Mouse (Mus musculus): ENCODE measurements around the gene Stx6.

DNA sequence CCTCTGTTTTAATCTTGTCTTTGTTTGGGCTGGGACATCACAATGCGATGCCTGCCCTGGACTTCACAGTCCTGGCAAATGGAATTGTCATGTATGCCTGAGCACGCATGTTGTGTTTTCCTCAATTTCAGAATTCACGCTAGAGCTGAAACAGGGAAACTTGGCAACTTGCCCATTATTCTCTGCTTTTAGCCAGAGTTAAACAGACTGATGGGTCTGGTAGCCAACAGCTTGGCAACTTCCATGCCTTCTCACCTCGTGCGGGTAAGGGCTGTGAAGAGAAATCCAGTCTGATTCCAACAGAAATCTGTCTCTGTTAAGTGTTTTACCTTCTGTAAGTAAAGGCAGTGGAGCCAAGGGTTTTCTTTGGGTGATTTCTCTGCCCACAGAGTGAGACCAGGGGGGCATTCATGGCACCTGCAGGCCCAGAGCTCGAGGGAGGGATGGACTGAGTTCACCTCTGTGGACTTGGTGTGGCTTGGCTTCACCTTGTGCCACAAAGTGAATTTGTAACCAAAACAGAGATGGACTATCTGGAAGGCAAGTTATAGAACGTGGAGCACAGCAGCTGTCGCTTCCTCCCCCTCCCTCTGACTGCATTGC lies 46.1 kb downstream of the Stx6 start:
- no peak for TF ChIP-seq POLR2A (IDR thresholded peaks at IDR 0.05; ENCODE audit: borderline replicate concordance, extremely low read depth, low read depth, low read length)
- TF ChIP-seq CTCF (IDR thresholded peaks at IDR 0.05; ENCODE audit: insufficient read depth, low read length) = no peak
